Mouse (Mus musculus) liver, embryonic 14.5 days (tissue): ENCODE data around the gene Derl2.

Experiments used
- CTCF ChIP-seq: IDR thresholded peaks from 2 replicates; pipeline ENCODE4 v1.5.1; 2016; ENCODE audit warnings: antibody characterized with exemption, low read depth, control low read depth
- EP300 ChIP-seq: IDR thresholded peaks from 2 replicates; pipeline ENCODE4 v1.6.1; 2016; ENCODE audit warnings: antibody characterized with exemption, low read depth

GRCm38 (mm10) chr11:70973947-70974346, 45.7 kb downstream of the Derl2 start:
- peak; percentile 63 for TF ChIP-seq CTCF
- no peak for TF ChIP-seq EP300
